Mouse (Mus musculus) neutrophil, adult 83 days (primary cell): ENCODE data around the gene Gm3618. TPM values are rescaled to one million over a fixed set of nuclear protein-coding genes. Genes with fewer than 3 reads are reported as not detected.

Experiments
- total RNA-seq, 2 experiments: library from RNA; stranded (reverse); gene quantifications; one replicate each; pipeline ENCODE4 v1.2.4; 2023

Gene Gm3618
- total RNA-seq = not detected

DNA sequence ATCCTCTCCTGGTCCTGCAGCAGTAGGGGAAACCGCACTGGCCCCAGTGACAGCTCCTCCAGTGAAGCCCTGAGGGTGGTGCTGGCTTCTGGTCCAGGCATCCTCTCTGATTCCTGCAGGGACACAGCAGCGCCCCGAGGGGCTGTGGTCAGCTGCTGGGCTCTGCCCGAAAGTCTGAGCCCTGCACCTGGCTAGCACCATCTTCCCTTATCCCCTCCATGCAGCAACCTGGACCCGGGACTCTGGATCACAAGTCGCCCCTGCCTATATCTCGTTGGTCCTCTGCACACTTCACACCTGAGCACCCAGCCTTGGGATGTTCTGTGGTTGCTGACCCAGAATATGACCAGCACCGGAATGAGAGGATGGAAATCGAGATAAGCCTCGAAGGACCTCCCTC, at the start of gene Gm3618:
Gene Gm3618 (minus strand): TSS at position 101 of the 400 bp plus-strand sequence.

DNA sequence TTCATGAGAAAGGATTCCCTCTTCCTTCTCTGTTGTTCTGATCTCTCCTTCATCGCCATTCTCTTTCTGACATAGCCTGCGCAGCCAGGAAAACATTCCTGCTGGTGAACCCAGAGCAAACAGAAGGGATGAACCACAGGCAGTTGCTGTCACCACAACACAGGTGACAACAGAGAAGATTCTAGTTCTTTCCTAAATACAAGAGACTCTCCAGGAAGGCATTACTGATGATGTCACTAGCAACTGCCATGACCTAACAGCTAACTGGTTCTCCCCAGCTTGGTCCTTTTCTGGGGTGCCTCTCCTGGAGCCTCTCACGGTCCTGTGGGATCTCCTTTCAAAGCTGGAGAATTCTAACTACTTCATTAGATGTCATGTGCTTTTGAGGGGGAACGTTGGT, 46.7 kb upstream of the Gm3618 start, which contains the start of gene Gm16440:
Gene Gm16440 (minus strand): TSS at position 101 of the 400 bp plus-strand sequence.

DNA sequence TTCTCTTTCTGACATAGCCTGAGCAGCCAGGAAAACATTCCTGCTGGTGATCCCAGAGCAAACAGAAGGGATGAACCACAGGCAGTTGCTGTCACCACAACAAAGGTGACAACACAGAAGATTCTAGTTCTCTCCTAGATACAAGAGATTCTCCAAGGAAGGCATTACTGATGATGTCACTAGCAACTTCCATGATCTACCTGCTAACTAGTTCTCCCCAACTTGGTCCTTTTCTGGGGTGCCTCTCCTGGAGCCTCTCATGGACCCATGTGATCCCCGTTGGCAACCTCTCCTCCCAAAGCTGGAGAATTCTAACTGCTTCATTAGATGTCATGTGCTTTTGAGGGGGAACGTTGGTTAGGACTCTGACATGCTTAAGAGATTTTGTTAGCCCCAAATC, 38.7 kb downstream of the Gm3618 start, which contains the start of gene Gm21103:
Gene Gm21103 (minus strand): TSS at position 101 of the 400 bp plus-strand sequence.

DNA sequence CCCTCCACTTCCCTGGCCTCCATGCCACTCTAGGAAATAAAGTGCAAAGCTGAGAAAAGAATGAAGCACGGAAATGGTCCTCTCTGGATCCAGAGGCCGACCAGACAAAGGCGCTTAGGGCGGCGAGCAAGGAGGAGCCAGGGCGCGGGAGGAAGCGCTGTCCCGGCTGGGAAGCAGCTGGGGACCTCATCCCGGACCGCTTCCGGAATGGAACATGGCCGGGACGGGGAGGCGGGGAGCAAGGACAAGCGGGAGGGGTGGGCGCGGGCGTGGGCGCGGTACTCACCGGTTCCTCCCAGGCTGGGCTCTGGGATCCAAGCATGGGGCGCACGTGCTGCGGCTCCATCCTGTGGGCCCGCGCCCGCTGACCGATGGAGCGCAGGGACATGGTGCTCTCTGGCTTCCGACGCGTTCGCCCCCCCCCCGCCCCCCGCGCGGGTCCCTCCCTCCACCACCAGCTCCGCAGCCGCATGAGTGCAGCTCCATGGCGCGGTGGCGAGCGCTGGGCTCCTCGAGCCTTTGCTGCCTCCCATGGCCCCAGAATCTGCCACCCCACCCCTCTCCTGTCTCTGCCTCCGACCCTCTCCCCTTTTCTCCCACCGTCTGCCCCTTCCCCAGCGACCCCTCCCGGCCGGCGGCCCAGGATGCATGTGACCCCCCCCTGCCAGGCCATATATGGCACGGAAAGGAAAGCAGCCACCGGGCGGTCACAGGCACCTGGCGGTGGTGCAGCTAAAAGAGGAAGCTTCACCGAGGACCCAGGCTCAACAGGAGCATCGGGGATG, 56.4 kb downstream of the Gm3618 start, which contains the start of gene Gm3411:
Gene Gm3411 (minus strand): TSS at position 320 of the 785 bp plus-strand sequence.

Other genes with a start within 250 kb of the Gm3618 start
- not detected for gene Gm8206, start 249.7 kb downstream of the Gm3618 start, total RNA-seq
- gene Gm3468, start 235.0 kb downstream of the Gm3618 start, total RNA-seq = not detected
- gene Gm3476, start 217.9 kb downstream of the Gm3618 start, total RNA-seq = not detected
- not detected for gene Gm21560, start 124.4 kb downstream of the Gm3618 start, total RNA-seq
- not detected for gene Gm3411, start 56.4 kb downstream of the Gm3618 start, total RNA-seq
- not detected for gene Gm21103, start 38.8 kb downstream of the Gm3618 start, total RNA-seq
- gene Gm16440, start 46.6 kb upstream of the Gm3618 start, total RNA-seq = not detected
- gene Gm3591, start 68.8 kb upstream of the Gm3618 start, total RNA-seq = not detected
- gene Gm3594, start 100.9 kb upstream of the Gm3618 start, total RNA-seq = not detected
- not detected for gene Gm8356, start 193.6 kb upstream of the Gm3618 start, total RNA-seq
- gene Gm3629, start 246.9 kb upstream of the Gm3618 start, total RNA-seq = not detected